Mouse (Mus musculus) E14TG2a.4 (cell line): Measurements from ENCODE around the gene Zkscan3.

Experiments used
- H3K27me3 ChIP-seq: 2 replicates; pipeline ENCODE4 v1.6.1; 2014; ENCODE audit warnings: low read length, control low read depth; ENCODE audit not compliant: insufficient read depth
- H3K36me3 ChIP-seq: 2 replicates; pipeline ENCODE4 v1.6.1; 2014; ENCODE audit warnings: low read length, control low read depth; ENCODE audit not compliant: insufficient read depth
- H3K4me1 ChIP-seq: replicated peaks from 2 replicates; pipeline ENCODE4 v1.6.1; 2014; ENCODE audit warnings: low read depth, low read length, control low read depth
- H3K4me3 ChIP-seq: replicated peaks from 2 replicates; pipeline ENCODE4 v1.5.1; 2014; ENCODE audit warnings: mild to moderate bottlenecking, low read length
- H3K9me3 ChIP-seq: 2 replicates; pipeline ENCODE4 v1.6.1; 2014; ENCODE audit warnings: low read length, control low read depth
- CTCF ChIP-seq: conservative IDR thresholded peaks from 2 replicates; pipeline ENCODE4 v1.5.1; 2014; ENCODE audit warnings: low read length
- NANOG ChIP-seq: IDR thresholded peaks from 2 replicates; pipeline ENCODE4 v1.6.1; 2014; ENCODE audit warnings: borderline replicate concordance, low read length, mixed read lengths
- POU5F1 ChIP-seq: IDR thresholded peaks from 2 replicates; pipeline ENCODE4 v1.6.1; 2014; ENCODE audit warnings: low read length, borderline replicate concordance

The Zkscan3 gene

GRCm38 (mm10) chr13:21372700-21373099 is 29.9 kb downstream of the Zkscan3 start:
- Histone ChIP-seq H3K27me3 (no peaks in the 10 kb centered on the region), H3K36me3 (peaks cover 32% of the 10 kb centered on the region), H3K4me3 (no peak overlapping the region), H3K4me1 (no peaks in the 10 kb centered on the region; the same call in 1 of the 2 replicates), H3K9me3 (no peaks in the 10 kb centered on the region)
- TF ChIP-seq NANOG (no peak), POU5F1 (no peak), CTCF (no peak)

GRCm38 (mm10) chr13:21366635-21367034 is 35.9 kb downstream of the Zkscan3 start:
- no peak overlapping the region for H3K4me3 ChIP-seq
- no peaks in the 10 kb centered on the region for H3K9me3 ChIP-seq
- peaks cover 23% of the 10 kb centered on the region for H3K4me1 ChIP-seq
- no peaks in the 10 kb centered on the region for H3K27me3 ChIP-seq
- H3K36me3 ChIP-seq: peaks cover 62% of the 10 kb centered on the region
- no peak for TF ChIP-seq POU5F1
- no peak for TF ChIP-seq CTCF
- no peak for TF ChIP-seq NANOG

DNA sequence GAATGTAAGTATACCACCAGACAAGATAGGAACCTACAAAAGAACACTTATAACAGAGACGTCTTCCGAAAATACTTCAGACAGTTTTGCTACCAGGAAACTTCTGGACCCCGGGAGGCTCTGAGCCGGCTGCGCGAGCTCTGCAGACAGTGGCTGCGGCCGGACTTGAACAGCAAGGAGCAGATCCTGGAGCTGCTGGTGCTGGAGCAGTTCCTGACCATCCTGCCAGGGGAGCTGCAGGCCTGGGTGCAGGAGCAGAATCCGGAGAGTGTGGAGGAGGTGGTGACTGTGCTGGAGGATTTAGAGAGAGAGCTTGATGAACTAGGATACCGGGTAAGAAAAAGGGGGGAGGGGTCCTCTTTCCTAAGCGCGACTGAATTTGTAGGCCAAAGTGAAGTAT is 38.8 kb downstream of the Zkscan3 start:
- Histone ChIP-seq H3K9me3 (no peaks in the 10 kb centered on the region), H3K4me3 (peak overlapping the region; percentile 87), H3K27me3 (no peaks in the 10 kb centered on the region), H3K36me3 (peaks cover 39% of the 10 kb centered on the region), H3K4me1 (peaks cover 23% of the 10 kb centered on the region)
- TF ChIP-seq CTCF: no peak

GRCm38 (mm10) chr13:21362621-21363248 is 39.8 kb downstream of the Zkscan3 start, which contains the start of gene Zscan12:
Zscan12 (plus strand) TSS chr13:21362820.
- no peaks in the 10 kb centered on the region for H3K9me3 ChIP-seq
- TF ChIP-seq CTCF (no peak), NANOG (no peak), POU5F1 (no peak)
- H3K27me3 ChIP-seq: no peaks in the 10 kb centered on the region
- peak within 1 kb of the TSS; percentile 87 for H3K4me3 ChIP-seq
- H3K36me3 ChIP-seq: peaks cover 31% of the 10 kb centered on the region
- peaks cover 23% of the 10 kb centered on the region for H3K4me1 ChIP-seq

DNA sequence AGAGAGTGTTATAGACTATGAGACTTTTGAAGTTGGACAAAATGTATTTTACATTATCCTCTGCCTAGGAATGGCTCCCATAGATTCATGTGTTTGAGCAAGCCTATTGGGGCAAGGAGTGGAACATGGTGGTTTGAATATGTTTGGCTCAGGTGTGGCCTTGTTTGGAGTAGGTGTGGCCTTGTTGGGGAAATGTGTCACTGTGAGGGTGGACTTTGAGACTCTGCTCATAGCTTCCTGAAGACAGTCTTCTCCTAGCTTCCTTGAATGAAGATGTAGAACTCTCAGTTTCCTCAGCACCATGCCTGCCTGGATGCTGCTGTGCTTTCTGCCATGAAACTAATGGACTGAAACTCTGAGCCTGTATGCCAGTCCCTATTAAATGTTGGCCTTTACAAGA is 52.0 kb downstream of the Zkscan3 start:
- no peaks in the 10 kb centered on the region for H3K4me1 ChIP-seq
- H3K4me3 ChIP-seq: no peak overlapping the region
- no peaks in the 10 kb centered on the region for H3K36me3 ChIP-seq
- TF ChIP-seq CTCF (no peak), POU5F1 (no peak), NANOG (no peak)
- H3K27me3 ChIP-seq: no peaks in the 10 kb centered on the region
- no peaks in the 10 kb centered on the region for H3K9me3 ChIP-seq

DNA sequence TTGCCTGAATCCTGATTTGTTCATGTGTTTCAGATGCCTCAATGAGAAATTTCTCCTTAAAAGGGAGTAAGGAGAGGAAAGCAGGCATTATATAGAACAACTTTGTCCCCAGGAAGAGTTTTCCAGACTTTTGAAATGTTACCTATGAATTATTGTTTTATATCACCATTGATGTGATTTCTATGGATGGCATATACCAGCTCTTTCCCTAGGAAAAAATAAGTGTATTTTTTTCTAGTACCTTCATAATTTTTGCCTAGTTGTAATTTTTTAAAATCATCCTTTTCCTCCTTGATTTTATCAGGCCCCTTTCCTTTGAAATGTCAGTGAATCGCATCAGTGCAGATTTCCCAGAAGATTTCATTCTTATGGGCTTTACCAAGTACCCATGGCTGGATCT is 55.9 kb downstream of the Zkscan3 start, which contains the start of gene Olfr1367:
Gene Olfr1367 (plus strand): TSS at position 301 of the 400 bp plus-strand sequence.
- Histone ChIP-seq H3K9me3 (no peaks in the 10 kb centered on the region), H3K4me3 (no peak within 1 kb of the TSS), H3K27me3 (no peaks in the 10 kb centered on the region), H3K4me1 (no peaks in the 10 kb centered on the region), H3K36me3 (no peaks in the 10 kb centered on the region)
- TF ChIP-seq POU5F1: no peak
- TF ChIP-seq CTCF: no peak
- TF ChIP-seq NANOG: no peak
